Mouse (Mus musculus) 3134 (cell line): Measurements from ENCODE around the gene Ints14.

Experiments
- DNase-seq: peaks from one replicate; pipeline ENCODE4 v3.0.0-alpha.2; 2011; ENCODE audit warnings: low spot score; ENCODE audit not compliant: insufficient read length; ENCODE audit errors: extremely low read depth

The Ints14 gene

GRCm38 (mm10) chr9:64960117-64960977 lies at the start of gene Ints14:
Gene Ints14, plus strand, starts transcription at chr9:64960905.
- DNase-seq = peak; percentile 96

- DNase-seq = no peak
Measured at GRCm38 (mm10) chr9:64913406-64913805, 47.3 kb upstream of the Ints14 start.

DNA sequence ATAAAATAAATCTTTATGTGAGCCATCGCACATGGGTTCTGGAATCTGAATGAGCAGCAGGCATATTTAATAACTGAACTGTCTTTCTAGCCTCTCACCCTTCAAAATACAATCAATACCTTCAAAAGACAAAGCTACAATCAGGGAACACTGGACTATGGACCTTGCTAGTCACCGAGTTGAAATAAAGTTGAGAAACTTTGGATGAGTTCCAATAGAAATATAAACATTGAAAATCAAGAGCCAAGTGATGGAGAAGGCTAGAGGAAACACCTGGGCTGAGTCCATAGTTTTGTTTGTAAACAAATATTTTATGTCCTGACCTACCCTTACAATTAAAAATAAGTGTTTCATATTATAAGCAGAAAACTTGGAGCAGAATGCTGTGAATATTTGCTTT lies 46.7 kb upstream of the Ints14 start:
- DNase-seq = no peak

DNA sequence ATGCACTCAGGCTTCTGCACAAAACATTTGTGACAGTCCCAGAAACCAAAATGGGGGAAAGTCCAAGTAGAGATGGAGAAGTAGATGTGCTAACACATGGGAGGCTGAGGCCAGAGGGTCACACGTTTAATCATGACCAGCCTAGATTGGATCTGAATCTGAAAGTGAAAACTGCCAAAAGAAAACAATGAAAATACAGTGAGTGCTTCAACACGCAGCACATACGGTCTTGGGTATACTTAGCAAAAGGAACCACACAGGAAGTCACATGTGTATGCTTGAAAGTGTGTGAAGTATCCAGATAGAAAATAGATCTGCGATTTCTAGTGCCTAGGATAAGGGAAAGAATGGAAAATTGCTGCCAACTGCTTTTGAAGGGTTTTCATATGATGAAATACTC lies 46.1 kb upstream of the Ints14 start:
- no peak for DNase-seq

- DNase-seq = no peak
Measured at GRCm38 (mm10) chr9:64918560-64918959, 42.1 kb upstream of the Ints14 start.

DNA sequence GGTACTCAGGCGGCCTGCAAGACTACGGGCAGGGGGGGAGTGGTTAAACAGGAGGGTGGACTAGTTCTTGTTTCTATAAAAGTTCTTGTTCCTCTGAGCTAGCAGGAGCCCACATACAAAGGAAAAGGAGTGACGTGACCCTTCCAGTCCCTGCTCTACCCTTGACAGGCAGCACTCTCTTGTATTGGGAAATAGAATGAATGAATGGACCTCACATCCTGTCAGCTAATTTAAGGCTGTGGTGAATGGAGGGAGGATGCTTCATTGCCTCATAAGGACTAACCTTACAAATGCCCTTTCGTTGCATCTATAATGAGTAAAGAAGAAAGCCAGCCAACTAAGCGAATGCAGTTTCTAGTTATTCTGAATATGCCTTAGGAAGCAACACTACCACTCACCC lies 34.9 kb upstream of the Ints14 start:
- DNase-seq = no peak

GRCm38 (mm10) chr9:64926201-64926991 lies 34.3 kb upstream of the Ints14 start:
- DNase-seq = peak; percentile 44

GRCm38 (mm10) chr9:64930256-64930655 lies 30.4 kb upstream of the Ints14 start:
- no peak for DNase-seq

DNA sequence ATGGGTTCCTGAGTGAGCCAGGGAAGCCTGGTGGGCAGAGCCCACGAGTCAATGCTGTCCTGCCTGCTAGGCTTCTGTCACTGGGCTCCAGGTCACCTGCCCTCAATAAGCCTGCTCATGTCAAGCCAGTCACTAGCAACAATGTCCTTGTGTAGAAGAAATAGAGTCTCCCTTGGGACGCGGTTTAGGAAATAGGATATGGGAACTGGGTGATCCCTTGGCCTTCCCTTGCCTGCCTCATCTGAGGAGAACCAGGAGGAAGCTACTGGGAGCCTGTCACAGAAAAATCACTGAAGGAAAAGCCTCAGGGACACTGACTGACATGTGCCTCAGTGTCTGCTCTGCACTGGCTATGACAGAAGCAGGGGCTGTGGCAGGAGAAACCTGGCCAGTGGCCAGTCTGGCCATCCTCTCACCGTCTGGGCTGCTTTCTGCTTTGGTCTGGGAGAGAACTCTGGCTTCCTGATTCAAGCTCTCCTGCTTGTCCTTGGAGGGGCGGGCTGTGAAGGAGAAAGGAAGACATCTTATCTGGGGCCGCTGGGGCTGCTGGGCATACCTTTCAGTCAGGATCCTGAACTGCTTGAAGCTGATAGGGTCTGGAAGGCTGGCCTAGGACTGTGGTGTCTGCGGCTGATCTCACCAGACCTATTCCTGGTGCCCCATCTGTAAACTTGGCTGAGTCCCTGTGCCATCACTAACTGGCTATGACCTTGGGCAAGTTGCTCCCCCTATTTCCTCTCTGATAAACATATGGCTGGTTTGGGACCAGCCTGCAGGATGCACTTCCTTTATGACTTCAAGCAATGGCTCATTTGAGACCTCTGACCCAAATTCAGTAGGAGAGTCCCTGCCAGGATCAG lies 28.7 kb upstream of the Ints14 start:
- no peak for DNase-seq

DNA sequence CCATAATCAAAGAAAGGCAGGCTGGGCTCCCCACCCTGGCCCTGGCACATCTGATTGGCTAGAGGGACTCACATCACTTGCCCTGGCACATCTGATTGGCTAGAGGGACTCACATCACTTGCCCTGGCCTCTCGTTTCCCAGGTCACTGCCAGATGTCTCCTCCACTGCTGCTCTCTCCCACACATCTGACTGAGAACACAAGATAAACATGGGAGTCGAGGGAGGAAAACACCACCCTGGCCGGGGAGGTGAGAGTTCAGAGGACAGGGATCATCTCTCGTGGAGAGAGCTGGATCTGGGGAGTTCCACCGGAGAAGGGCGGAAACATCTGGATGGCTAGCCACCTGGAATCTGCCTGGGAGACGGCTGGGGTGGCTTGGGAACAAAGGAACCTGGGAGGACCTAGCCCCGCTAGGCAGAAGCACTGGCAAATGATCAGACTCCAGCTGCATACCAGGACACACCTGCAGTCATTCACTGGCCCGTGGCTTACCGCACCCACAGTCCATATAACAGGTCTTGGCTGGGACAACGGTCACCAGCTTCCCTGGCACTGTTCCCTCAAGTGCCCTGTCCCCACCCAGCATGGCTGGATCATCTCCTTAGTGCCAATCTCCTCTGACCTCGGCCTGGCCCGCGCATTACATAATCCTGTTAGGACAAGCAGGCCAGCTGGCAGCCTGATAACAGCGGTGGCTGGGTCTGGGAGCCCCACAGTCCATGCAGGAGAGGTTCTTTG lies 26.5 kb upstream of the Ints14 start:
- no peak for DNase-seq

GRCm38 (mm10) chr9:64936508-64936907 lies 24.2 kb upstream of the Ints14 start:
- DNase-seq = no peak

- DNase-seq = no peak
Measured at GRCm38 (mm10) chr9:64937491-64937890, 23.2 kb upstream of the Ints14 start.

DNA sequence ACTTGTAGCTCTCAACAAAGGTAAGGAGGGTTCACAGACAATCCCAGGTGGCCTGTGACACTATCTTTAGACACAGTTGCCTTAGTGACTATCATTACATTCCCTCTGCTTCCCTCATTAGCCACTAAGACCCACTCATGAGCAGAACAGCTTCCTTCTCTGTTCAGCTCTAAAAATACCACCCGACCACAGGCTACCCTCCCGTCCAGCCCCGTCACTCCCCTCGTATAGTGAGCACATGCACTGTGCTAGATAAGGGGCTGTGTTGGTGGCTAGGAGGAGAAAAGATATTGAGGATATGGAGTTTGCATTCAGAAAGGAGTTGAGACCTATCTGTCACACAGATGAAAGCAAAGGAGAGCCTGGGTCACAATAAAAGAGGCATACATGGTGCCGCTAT lies 22.2 kb upstream of the Ints14 start:
- no peak for DNase-seq

DNA sequence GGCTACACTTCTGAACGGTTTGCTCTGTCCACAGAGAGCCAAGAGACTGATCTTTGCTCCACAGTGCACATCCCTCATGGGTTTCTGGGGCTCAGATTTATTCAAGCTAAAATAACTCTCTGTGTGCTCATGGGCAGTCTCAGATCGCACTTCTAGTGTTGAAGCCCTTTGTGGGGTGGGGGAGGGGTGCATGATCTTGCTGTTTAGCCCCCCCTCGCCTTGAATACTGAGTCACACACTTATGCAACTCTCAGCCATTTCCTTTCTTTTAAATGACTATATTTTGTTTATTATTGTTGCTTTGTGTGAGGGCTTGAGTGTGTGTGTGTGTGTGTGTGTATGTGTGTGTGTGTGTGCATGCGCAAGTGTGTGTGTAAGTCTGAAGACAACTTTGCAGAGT lies 21.4 kb upstream of the Ints14 start:
- no peak for DNase-seq

- DNase-seq = no peak
Measured at GRCm38 (mm10) chr9:64939790-64940189, 20.9 kb upstream of the Ints14 start.

GRCm38 (mm10) chr9:64940731-64941346 lies 19.9 kb upstream of the Ints14 start:
- DNase-seq = no peak

DNA sequence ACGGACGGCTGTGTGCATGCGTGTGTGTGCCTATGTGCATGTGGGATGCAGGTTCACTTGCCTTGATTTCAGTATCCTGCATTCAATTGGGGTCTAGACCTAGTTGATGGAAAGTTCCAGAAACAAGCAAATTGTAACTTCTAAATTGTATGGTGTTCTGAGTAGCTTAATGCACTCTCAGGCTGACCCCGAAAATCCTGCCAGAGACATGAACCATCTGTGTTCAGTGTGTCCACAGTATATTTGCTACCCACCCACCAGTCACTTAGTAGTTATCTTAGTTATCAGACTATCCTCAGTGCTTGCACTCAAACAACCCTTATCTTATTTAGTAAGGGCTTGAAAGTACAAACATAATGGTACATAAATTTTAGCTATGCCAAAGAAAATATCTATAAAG lies 19.1 kb upstream of the Ints14 start:
- no peak for DNase-seq

DNA sequence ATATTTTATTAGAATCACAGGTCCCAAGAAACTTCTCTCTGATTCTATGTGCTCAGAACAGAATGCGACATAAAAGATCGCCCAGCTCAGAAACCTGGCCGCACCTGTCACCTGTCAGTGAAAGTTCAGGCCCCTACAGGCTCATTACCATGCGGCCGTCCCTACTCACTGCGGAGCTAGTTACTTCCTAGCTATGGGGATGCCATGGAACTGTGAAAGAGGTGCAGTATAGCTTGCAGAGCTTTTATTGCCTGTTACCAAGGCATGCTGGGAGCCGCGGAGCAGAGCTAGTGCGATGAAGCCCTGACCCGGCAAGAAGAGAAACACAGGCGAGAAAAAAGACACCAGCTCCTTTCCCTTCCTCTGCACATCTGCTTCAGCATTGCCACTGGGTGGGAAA lies 16.7 kb upstream of the Ints14 start:
- no peak for DNase-seq

GRCm38 (mm10) chr9:64947483-64948095 lies 13.1 kb upstream of the Ints14 start:
- DNase-seq = no peak
